Mouse (Mus musculus): ENCODE measurements at regions not wholly inside any gene's neighbourhood (a gene's known extent, or its start where the extent isn't known, plus 50 kb on each side); places are given as distances from the start of the nearest gene placed in this dataset.
"Not testable (repeated sequence)": the region's sequence is repeated elsewhere in the genome, so short reads cannot be mapped to it uniquely, and the experiment has no call there.

DNA sequence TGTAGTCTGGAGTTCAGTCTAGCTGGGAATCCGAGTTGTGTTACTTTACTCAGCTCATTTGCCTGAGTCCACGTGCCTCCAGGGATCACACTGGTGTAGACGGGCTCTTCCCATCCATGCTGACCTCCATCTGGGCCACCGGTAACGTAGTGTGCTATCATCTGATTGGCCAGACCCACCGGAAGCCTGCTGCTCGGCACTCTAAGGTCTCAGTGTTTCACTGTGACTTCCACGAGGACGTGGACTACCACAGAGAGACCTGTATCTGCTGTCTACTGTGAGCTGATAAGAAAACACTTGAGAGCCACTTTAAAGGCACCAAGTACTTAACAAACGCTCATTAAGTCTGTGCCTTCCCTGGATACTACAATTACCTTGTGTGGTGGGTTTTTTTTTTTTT, 262.8 kb upstream of the Nr5a2 start:
- no peak for DNase-seq (ENCODE audit: low read depth)

DNA sequence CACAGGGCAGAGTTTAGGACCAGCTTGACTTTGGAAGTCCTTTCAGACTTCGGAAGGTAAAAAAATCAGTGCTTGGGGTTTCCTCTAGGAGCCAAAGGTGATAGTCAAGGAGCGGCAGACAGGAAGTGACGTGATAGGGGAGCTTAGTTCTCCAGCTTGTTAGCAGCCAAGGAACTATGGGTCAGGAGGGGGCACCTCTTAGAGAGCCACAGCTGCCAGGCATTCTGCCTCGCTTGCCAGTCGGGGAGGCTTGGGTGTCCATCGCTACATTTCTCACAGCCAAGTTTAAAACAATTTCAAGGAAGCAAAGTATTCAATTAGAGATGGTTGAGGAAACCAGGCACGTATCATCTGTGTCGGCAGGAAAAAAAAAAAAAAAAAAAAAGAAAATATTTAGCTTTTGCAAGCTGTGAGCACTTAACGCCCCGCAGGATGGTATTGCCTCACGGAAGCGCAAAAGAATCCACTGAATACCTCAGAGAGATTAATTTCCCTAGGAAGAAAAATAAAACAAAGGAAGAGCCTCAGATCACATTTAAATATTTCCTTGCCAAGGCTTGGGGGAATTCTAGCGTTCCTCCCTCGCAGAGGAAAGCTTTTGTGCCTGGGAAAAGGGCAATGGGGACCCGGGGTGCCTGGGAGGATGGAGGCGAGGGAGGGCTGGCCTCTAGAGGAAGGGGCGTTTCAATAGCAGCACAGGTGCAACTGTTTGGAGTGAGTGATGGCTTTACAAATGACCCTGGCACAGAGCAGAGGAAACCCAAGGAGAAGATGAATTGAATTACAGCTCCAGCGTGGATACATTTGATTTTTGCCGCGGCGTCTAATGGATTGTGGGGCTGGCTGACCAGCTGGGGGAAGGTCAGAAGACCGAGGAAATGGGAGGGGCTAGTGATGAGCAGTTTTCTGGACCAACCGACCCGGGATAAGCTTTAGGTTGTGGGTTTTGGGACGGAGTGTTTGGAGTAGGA, 261.1 kb upstream of the Nr5a2 start:
- DNase-seq (ENCODE audit: low read depth): no peak

GRCm38 (mm10) chr1:137220226-137220625, 260.0 kb upstream of the Nr5a2 start:
- no peak for DNase-seq (ENCODE audit: low read depth)

DNA sequence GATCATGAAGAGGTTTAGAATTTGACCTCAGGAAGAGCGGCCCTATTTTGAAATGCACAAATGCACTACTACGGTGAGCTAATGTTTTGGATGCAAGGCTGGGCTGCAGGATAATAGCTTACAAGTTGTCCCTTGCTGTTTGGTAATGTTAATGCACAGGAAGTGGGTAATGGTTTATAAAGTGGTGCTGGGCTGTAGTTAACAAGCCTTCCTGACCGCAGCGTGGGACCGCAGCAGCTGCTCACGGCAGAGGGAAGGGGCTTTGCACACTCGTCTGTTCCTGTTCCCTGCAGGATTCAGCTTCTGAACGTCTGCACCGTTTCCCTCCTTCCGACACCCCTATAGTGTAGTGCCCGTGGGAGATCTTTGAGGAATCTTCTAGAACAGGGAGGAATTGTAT, 258.4 kb upstream of the Nr5a2 start:
- no peak for DNase-seq (ENCODE audit: low read depth)

DNA sequence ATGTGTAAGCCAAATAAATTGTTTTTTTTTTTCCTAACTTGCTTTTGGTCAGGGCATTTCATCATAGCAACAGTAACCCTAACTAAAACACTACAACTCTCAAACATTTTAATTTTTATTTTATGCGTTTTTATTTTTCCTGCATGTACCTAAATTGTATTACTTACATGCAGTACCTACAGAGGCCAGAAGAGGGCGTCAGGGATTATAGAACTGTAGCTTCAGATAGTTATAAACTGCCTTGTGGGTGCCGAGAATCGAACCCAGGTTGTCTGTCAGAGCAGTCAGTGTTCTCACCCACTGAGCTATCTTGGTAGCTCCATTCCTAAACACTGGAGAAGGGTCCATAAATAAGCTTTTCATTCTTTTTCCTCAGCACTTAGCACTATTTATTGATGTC, 257.8 kb upstream of the Nr5a2 start:
- DNase-seq (ENCODE audit: low read depth): no peak

GRCm38 (mm10) chr1:137217206-137217605, 257.0 kb upstream of the Nr5a2 start:
- no peak for DNase-seq (ENCODE audit: low read depth)

GRCm38 (mm10) chr1:137214328-137214727, 254.1 kb upstream of the Nr5a2 start:
- not testable (repeated sequence) for DNase-seq (ENCODE audit: low read depth)

DNA sequence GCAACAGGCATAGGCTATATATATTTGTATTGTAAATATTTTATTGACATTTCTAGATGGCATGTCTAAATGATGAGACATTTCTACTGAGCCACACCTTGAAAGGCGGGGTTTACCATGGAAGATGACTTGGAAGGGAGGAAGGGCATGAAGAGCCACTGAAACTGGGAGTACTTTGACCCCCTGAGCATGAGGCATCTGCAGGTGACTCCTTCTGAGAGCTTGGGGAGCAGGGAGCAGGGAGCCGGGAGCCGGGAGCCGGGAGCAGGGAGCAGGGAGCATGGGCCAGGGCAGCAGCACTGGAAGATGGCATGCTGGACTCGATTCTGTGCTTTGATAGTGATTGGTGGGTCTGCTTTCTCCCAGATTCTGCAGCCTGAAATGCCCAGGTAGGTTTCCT, 253.5 kb upstream of the Nr5a2 start:
- DNase-seq (ENCODE audit: low read depth): no peak

GRCm38 (mm10) chr1:137212856-137213255, 252.6 kb upstream of the Nr5a2 start:
- no peak for DNase-seq (ENCODE audit: low read depth)

DNA sequence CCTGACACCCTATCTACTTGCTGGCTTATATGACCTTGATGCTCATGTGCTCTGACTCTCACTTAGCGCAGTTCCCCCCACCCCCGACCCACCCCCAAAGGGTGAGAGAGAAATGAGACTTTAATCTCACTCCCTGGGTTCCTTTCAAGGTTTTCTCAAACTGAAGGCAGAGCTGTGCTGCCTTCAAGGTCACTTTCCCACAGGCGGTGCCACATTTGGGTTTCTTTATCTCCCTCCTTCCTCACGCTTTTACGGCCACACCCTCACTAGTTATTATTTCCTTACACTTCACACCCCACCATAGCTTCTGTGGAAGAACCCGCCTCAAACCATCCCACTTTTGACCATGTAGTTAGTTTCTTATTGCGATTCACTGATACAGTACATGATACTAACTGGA, 244.1 kb upstream of the Nr5a2 start:
- DNase-seq (ENCODE audit: low read depth): no peak

DNA sequence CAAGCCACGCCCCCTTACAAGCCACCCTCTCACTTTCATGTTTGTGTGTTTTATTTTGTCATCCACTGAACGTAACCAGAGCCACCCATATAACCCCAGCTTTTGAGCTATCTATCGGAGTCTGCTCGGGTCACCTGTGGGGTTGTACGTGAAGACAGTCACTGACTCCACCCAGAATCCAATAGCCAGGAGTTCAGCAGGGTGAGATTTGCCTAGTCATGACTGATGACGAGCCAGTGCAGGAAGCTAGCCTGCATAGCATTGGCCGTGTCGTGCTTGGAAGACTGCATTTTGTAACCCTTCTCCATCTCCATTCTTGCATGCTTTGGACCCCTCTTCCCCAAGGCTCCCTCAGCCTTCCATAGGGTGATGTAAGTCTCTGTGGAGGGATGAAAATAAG, 243.3 kb upstream of the Nr5a2 start:
- no peak for DNase-seq (ENCODE audit: low read depth)

- DNase-seq (ENCODE audit: low read depth): no peak
These were observed 240.7 kb upstream of the Nr5a2 start for GRCm38 (mm10) chr1:137200931-137201330.

DNA sequence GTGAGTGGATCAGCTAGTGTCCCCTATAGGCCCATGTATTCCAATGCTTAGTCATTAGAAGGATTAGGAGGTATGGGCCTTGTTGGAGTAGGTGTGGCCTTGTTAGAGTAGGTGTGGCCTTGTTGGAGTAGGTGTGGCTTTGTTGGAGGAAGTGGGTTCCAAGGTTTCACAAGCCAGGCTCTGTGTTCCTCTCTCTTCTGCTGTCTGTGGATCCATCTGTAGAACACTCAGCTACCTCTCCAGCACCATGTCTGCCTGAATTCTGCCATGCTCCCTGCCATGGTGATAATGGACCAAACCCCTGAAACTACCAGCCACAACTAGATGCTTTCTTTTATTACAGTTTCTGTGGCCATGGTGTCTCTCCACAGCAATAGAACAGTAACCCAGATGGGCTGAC, 235.7 kb upstream of the Nr5a2 start:
- no peak for DNase-seq (ENCODE audit: low read depth)

DNA sequence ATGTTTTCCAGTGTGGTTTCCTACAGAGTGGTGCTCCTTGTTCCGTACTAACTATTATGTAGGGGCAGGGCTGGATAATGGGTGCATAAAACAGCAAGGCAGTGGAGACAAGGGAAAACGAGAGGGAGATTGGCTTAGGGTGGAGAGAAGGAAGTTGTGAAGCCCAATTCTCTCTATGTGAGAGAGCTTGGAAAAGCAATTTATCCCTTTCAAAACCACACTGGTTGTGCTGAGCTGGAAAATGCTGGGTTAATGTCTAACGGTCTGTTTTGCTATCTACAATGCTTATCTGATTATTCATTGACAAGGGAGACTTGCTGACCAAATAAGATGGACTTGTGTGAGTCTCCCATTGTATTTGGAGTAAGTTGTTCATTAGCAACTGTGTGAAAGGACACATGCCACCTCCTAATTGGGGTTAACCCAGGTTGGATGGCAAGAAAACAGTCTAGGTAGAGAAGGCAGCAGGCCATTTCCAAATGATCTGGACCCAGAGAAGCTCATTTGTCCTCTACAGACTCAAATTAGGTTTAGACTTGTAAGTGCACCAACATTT, 234.9 kb upstream of the Nr5a2 start:
- no peak for DNase-seq (ENCODE audit: low read depth)

GRCm38 (mm10) chr1:137178231-137178630, 218.0 kb upstream of the Nr5a2 start:
- no peak for DNase-seq (ENCODE audit: low read depth)

- no peak for DNase-seq (ENCODE audit: low read depth)
These were observed 216.4 kb upstream of the Nr5a2 start for GRCm38 (mm10) chr1:137176696-137177095.

DNA sequence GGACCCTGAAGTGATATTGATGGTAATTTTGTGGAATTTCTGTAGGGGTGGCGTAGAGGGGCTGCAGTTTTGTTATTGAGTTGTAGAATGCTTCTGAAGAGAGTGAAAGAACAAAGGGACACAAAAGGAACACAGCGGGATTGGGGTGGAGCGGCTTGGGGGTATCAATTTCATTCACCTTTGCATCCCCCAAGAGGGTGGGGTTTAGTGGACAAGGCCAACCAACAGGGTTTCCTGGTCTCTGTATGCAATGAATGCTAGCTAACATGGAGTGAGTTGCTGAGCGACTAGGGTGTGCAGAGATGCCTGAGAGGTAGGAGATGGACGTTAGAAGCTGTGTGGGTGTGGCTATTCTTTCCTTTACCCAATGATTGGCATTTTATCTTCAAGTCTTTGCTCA, 213.8 kb upstream of the Nr5a2 start:
- DNase-seq (ENCODE audit: low read depth): no peak

- no peak for DNase-seq (ENCODE audit: low read depth)
These were observed 211.9 kb upstream of the Nr5a2 start for GRCm38 (mm10) chr1:137172128-137172527.

- no peak for DNase-seq (ENCODE audit: low read depth)
These were observed 211.2 kb upstream of the Nr5a2 start for GRCm38 (mm10) chr1:137171451-137171850.

GRCm38 (mm10) chr1:137147891-137148290, 187.6 kb upstream of the Nr5a2 start:
- DNase-seq (ENCODE audit: low read depth): no peak

DNA sequence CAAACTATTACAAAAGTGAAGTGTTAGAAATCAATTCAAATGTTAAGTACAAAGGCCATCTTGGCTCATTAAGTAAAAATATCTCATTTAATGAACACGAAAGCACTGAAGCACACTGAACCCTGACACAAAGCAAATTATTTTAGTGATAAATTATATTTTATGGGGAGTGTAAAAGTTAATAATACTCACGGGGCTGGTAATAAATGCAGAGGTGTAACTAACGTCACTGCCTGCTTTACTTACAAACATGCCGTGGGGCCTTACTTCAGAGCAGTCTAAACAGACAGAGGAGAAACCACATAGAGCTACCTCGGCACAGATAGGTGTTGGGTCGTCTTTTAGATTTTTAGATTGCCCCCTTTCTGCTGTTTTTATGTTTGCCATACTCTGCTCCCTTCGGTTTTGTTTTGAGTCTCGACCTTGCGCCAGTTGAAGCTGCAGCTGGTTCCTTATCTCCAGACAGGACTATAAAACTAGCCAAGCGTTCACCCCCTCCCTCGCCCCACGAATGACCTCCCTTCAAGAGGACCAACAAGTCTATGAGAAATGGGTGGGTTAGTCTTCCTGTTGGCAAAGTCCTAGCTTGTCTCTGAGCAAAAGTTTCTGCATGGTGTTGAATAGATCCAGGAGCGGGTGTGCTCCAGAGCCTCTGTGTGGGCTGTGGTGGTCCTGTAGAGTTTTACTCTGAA, 181.8 kb upstream of the Nr5a2 start:
- DNase-seq (ENCODE audit: low read depth): no peak

DNA sequence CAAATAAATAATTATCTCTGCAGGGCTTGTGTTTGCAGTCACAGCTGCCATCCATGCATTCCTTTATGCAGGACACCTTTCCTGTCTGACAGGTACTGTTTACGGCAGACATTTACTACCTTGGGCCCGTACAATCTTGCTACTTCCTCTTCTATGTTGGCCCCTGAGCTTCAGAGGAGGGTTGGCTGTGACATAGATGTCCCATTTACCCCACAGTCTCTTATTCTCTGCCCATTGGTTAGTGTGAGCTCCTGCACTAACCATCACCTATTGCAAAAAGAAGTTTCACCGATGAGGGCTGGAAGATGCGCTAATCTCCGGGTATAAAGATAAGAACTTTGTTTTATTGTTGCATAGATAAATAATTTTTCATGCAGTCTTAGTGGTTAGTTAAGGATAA, 181.1 kb upstream of the Nr5a2 start:
- no peak for DNase-seq (ENCODE audit: low read depth)

DNA sequence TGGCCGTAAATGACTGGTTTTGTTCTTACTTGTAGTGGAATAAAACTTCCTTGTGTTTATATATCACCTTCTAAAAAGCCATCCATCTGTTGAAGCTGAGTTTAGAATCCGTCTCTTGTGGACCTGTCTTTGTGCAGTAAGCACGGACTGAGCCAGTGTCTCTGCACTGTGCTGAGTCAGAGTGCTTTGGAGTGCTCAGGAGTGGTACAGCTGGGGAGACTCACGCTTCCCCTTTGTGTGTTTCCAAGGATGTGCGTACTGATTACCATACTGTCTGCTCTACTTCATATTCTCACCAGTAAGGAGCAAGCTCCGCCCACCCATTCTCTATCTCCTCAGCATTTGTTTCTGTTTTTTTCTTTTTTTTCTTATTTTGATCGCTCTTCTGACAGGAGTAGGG, 175.9 kb upstream of the Nr5a2 start:
- no peak for DNase-seq (ENCODE audit: low read depth)

Data from gonadal fat pad, adult 2 months (tissue).